Mouse (Mus musculus): ENCODE measurements around the gene Xpnpep1. TPM values are rescaled to one million over a fixed set of nuclear protein-coding genes. Genes with fewer than 3 reads are reported as not detected.
A peak's percentile ranks its signal among the peaks of the same experiment; 100 is the strongest.

The Xpnpep1 gene
- polyA plus RNA-seq, 1 experiment from 2014 or later, result 132 TPM

DNA sequence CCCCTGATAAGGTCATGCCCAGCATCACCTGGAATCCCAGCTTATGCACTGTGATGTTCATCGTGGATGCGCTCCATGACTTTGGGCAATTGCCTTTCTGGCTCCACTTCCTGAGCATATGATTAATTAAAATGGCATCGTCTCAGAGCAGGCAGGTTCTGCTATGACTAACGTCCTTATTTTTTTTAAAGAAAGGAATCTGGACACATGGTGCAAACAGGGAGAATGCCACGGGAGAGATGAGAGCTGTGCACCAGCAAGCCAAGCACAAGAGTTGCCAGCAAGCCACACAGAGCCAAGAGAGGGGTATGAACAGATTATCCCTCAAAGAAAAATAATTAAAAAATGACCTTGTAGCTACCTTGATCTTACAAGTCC, 1.1 kb upstream of the Xpnpep1 start:
- Histone ChIP-seq H3K27me3 (no peaks in the 10 kb centered on the region), H3K4me3 (no peak overlapping the region), H3K9ac (no peak overlapping the region), H3K9me3 (no peaks in the 10 kb centered on the region), H3K27ac (replicated peaks) (no peak overlapping the region), H3K4me2 (no peak overlapping the region), H3K4me1 (replicated peaks) (peaks cover 18% of the 10 kb centered on the region), H3K36me3 (no peaks in the 10 kb centered on the region)
- ATAC-seq (ENCODE audit: low read depth), result no peak
- WGBS, result 81% methylated on average over 5 of the region's 5 CpGs

GRCm38 (mm10) chr19:53039090-53039489, 924 bp downstream of the Xpnpep1 start:
- Histone ChIP-seq H3K27me3 (no peaks in the 10 kb centered on the region), H3K36me3 (no peaks in the 10 kb centered on the region), H3K9ac (peak overlapping the region; percentile 96), H3K27ac (replicated peaks) (peak overlapping the region; percentile 52; the same call in 1 of the 2 replicates), H3K4me3 (peak overlapping the region; percentile 94), H3K4me2 (peak overlapping the region; percentile 82), H3K4me1 (replicated peaks) (peaks cover 18% of the 10 kb centered on the region), H3K9me3 (no peaks in the 10 kb centered on the region)
- WGBS, result 35% methylated on average over 11 of the region's 11 CpGs
- peak; percentile 45; the same call in 1 of the 2 replicates for ATAC-seq (ENCODE audit: low read depth)

GRCm38 (mm10) chr19:53038435-53038938, 1.5 kb downstream of the Xpnpep1 start:
- Histone ChIP-seq H3K27me3 (no peaks in the 10 kb centered on the region), H3K4me1 (replicated peaks) (peaks cover 18% of the 10 kb centered on the region), H3K36me3 (no peaks in the 10 kb centered on the region), H3K4me3 (peak overlapping the region; percentile 94), H3K4me2 (peak overlapping the region; percentile 82), H3K27ac (replicated peaks) (peak overlapping the region; percentile 92), H3K9ac (peak overlapping the region; percentile 96), H3K9me3 (no peaks in the 10 kb centered on the region)
- WGBS, result under 1% methylated on average over 39 of the region's 39 CpGs
- peak; percentile 99 for ATAC-seq (ENCODE audit: low read depth)

GRCm38 (mm10) chr19:53037925-53038419, 2.0 kb downstream of the Xpnpep1 start:
- ATAC-seq (ENCODE audit: low read depth), result peak; percentile 69
- H3K9me3 ChIP-seq, result no peaks in the 10 kb centered on the region
- under 1% methylated on average over 28 of the region's 28 CpGs for WGBS
- H3K27me3 ChIP-seq, result no peaks in the 10 kb centered on the region
- H3K4me1 ChIP-seq (replicated peaks), result peaks cover 18% of the 10 kb centered on the region
- peak overlapping the region; percentile 94 for H3K4me3 ChIP-seq
- H3K4me2 ChIP-seq, result peak overlapping the region; percentile 82
- H3K36me3 ChIP-seq, result no peaks in the 10 kb centered on the region
- peak overlapping the region; percentile 92 for H3K27ac ChIP-seq (replicated peaks)
- H3K9ac ChIP-seq, result peak overlapping the region; percentile 96

GRCm38 (mm10) chr19:53033159-53033943, 6.7 kb downstream of the Xpnpep1 start:
- ATAC-seq (ENCODE audit: low read depth), result no peak

DNA sequence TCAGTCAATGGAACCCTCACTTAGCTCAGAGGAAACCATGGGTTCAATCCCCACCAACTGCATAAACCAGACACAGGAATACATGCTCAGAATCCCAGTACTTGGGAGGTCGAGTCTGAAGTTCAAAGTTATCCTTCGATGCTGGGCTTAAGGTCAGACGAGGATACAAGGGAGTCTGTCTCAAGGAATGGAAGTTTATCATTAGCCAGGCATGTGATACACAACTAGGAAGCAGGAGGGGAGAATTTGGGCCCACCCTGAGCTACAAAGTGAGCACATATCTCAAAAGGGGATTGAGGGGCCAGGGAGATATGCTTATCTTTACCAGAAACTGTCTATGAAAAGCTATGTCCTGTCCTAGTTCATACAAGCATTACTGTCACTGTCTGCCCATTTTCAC, 7.4 kb downstream of the Xpnpep1 start:
- no peak overlapping the region for H3K9ac ChIP-seq
- H3K4me1 ChIP-seq (replicated peaks), result peaks cover 10% of the 10 kb centered on the region
- H3K4me2 ChIP-seq, result no peak overlapping the region
- no peak overlapping the region for H3K27ac ChIP-seq (replicated peaks)
- peaks cover 31% of the 10 kb centered on the region for H3K36me3 ChIP-seq
- no peaks in the 10 kb centered on the region for H3K27me3 ChIP-seq
- no peak overlapping the region for H3K4me3 ChIP-seq
- WGBS, result 87% methylated on average over 3 of the region's 3 CpGs
- no peaks in the 10 kb centered on the region for H3K9me3 ChIP-seq
- ATAC-seq (ENCODE audit: low read depth), result no peak

More at GRCm38 (mm10) chr19:53033159-53033943, 6.7 kb downstream of the Xpnpep1 start:
- H3K36me3 ChIP-seq, result peaks cover 25% of the 10 kb centered on the region
- WGBS, result 92% methylated on average over 10 of the region's 10 CpGs
- no peaks in the 10 kb centered on the region for H3K9me3 ChIP-seq
- H3K27ac ChIP-seq (replicated peaks), result no peak overlapping the region
- no peak overlapping the region for H3K4me2 ChIP-seq
- H3K27me3 ChIP-seq, result no peaks in the 10 kb centered on the region
- H3K4me1 ChIP-seq (replicated peaks), result peaks cover 12% of the 10 kb centered on the region
- no peak overlapping the region for H3K9ac ChIP-seq
- H3K4me3 ChIP-seq, result no peak overlapping the region

DNA sequence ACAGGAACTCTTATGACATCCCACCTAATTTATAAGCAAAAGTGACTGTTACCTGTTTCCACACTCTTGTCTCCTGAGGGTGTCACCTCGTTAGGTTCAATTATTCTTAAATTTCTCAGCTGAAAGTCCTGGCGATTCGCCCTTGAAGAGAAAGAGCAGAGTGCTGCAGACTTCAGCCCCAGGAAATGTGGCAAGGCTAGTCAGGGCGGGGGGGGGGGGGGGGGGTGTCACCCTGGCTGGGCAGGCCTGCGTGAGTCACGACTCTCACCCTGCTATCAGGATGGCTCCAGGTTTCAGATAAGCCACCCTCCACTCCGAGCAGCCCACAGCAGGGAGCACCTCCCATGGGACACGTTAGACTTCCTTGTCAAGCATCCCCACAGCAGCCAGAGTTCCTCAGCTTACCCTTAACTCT, 8.1 kb downstream of the Xpnpep1 start:
- Histone ChIP-seq H3K27ac (replicated peaks) (no peak overlapping the region), H3K4me1 (replicated peaks) (peaks cover 3% of the 10 kb centered on the region), H3K9ac (no peak overlapping the region), H3K27me3 (no peaks in the 10 kb centered on the region), H3K4me3 (no peak overlapping the region), H3K36me3 (peaks cover 36% of the 10 kb centered on the region), H3K4me2 (no peak overlapping the region), H3K9me3 (no peaks in the 10 kb centered on the region)
- no peak for ATAC-seq (ENCODE audit: low read depth)
- WGBS, result 81% methylated on average over 8 of the region's 8 CpGs

DNA sequence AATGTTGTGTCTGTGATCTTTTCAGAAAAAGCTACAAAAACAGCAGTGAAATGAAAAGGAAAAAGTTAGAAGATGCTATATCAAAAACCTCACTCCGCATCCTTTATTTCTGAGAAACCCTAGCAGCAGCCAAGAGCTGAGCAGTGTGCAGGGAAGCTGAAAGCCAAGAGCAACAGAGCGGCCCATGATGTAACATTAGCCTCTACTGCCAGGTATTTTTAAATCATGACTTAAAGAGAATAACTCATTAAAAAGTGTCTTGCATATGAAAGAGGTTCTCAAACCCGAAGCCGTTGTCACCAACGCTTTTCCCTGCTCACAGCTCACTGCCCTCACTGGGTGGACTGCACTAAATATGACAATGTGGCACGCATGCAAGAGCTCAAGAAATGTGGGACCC, 9.7 kb downstream of the Xpnpep1 start:
- no peak overlapping the region for H3K27ac ChIP-seq (replicated peaks)
- no peak overlapping the region for H3K4me3 ChIP-seq
- peaks cover 44% of the 10 kb centered on the region for H3K36me3 ChIP-seq
- no peak overlapping the region for H3K4me2 ChIP-seq
- no peak overlapping the region for H3K9ac ChIP-seq
- no peaks in the 10 kb centered on the region for H3K9me3 ChIP-seq
- 97% methylated on average over 6 of the region's 6 CpGs for WGBS
- no peaks in the 10 kb centered on the region for H3K4me1 ChIP-seq (replicated peaks)
- no peak for ATAC-seq (ENCODE audit: low read depth)
- no peaks in the 10 kb centered on the region for H3K27me3 ChIP-seq

DNA sequence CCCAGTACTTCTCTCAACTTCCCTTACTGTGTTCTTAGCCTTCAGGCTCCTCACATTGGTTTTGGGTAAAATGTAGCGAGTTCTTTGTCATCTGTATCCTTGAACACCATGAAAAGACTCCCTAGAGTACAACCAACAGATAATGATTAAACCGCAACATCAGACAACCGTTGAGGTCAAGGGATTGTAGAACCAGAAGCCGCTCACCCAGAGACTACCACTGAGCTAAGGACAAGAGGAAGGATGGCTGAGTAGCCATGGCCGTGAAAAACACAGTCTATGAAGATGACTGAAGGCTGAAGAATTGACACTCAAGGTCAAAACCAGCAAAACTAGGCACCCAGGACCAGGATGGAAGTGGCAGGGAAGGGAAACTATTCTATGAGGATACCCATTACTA, 10.3 kb downstream of the Xpnpep1 start:
- Histone ChIP-seq H3K27me3 (no peaks in the 10 kb centered on the region), H3K36me3 (peaks cover 50% of the 10 kb centered on the region), H3K4me1 (replicated peaks) (no peaks in the 10 kb centered on the region), H3K27ac (replicated peaks) (no peak overlapping the region), H3K4me2 (no peak overlapping the region), H3K4me3 (no peak overlapping the region), H3K9ac (no peak overlapping the region), H3K9me3 (no peaks in the 10 kb centered on the region)
- 95% methylated on average over 5 of the region's 5 CpGs for WGBS
- no peak for ATAC-seq (ENCODE audit: low read depth)

- H3K4me1 ChIP-seq (replicated peaks), result no peaks in the 10 kb centered on the region
- WGBS, result 89% methylated on average over 7 of the region's 7 CpGs
Observed at GRCm38 (mm10) chr19:53029045-53029444, 11.0 kb downstream of the Xpnpep1 start.

GRCm38 (mm10) chr19:53028216-53028615, 11.8 kb downstream of the Xpnpep1 start:
- H3K27me3 ChIP-seq, result no peaks in the 10 kb centered on the region
- H3K4me2 ChIP-seq, result no peak overlapping the region
- peaks cover 65% of the 10 kb centered on the region for H3K36me3 ChIP-seq
- H3K4me1 ChIP-seq (replicated peaks), result no peaks in the 10 kb centered on the region
- no peak overlapping the region for H3K4me3 ChIP-seq
- 89% methylated on average over 12 of the region's 12 CpGs for WGBS
- no peaks in the 10 kb centered on the region for H3K9me3 ChIP-seq
- no peak for ATAC-seq (ENCODE audit: low read depth)
- H3K9ac ChIP-seq, result no peak overlapping the region
- no peak overlapping the region for H3K27ac ChIP-seq (replicated peaks)

More at GRCm38 (mm10) chr19:53029045-53029444, 11.0 kb downstream of the Xpnpep1 start:
- ATAC-seq (ENCODE audit: low read depth), result no peak
- H3K27ac ChIP-seq (replicated peaks), result no peak overlapping the region
- peaks cover 57% of the 10 kb centered on the region for H3K36me3 ChIP-seq
- H3K4me2 ChIP-seq, result no peak overlapping the region
- no peaks in the 10 kb centered on the region for H3K27me3 ChIP-seq
- no peaks in the 10 kb centered on the region for H3K9me3 ChIP-seq
- no peak overlapping the region for H3K9ac ChIP-seq
- H3K4me3 ChIP-seq, result no peak overlapping the region

GRCm38 (mm10) chr19:53023189-53023588, 16.8 kb downstream of the Xpnpep1 start:
- Histone ChIP-seq H3K9ac (no peak overlapping the region), H3K4me3 (no peak overlapping the region), H3K9me3 (no peaks in the 10 kb centered on the region), H3K4me1 (replicated peaks) (peaks cover 10% of the 10 kb centered on the region; the same call in 1 of the 2 replicates), H3K27me3 (no peaks in the 10 kb centered on the region), H3K27ac (replicated peaks) (no peak overlapping the region), H3K36me3 (peaks cover 58% of the 10 kb centered on the region), H3K4me2 (no peak overlapping the region)
- WGBS, result 74% methylated on average over 10 of the region's 10 CpGs
- ATAC-seq (ENCODE audit: low read depth), result no peak
